Mouse (Mus musculus): ENCODE data around the gene Plpp7.

- TF ChIP-seq CTCF (IDR thresholded peaks at IDR 0.05; ENCODE audit: low read depth) (no peak), EP300 (optimal IDR thresholded peaks at IDR 0.05) (no peak)
Measured at GRCm38 (mm10) chr2:32060228-32060805, 35.0 kb upstream of the Plpp7 start.

Data from stomach, postnatal 0 days (tissue).